Mouse (Mus musculus): ENCODE results near the gene Gabrb1.
"Not testable (repeated sequence)": the region's sequence is repeated elsewhere in the genome, so short reads cannot be mapped to it uniquely, and the experiment has no call there.

Gabrb1 gene

DNA sequence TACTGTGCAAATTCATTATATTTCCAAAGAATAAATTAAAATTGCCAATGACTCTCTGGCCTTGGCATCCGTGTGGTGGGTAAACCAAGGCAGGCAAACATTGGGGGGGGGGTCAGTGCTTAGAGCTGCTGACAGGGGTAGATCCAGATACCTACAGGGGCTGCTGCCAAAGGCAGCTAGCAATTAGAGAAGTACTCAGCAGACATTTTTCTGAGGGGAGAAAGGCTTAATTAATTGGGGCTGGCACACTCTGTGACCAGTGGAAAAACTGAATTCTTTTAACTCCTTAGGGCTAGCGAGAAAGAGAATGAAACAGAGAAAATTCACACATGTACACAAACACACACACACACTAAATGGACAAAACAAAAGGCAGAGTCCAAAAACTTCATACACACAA lies 388.3 kb downstream of the Gabrb1 start:
- DNase-seq, result no peak

DNA sequence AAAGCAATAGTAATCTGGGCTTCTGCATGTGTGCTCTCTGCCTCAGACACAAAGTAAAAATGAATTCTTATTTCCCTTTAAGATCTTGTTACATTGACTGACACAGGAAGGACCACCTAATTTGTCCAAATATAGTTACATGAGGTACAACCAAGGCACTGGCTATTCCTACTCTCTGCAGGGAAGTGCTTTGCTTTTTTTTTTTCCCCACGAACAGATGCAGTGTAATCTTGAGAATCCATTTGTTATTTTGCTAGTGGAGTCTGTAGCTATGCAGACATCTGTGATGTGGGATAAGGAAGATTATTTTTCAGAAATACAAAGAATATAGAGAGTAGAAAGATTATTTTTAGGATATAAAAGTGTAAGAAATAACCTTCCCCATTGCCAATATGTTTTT lies 406.2 kb downstream of the Gabrb1 start:
- DNase-seq, result no peak

GRCm38 (mm10) chr5:72068826-72069225 lies 410.9 kb downstream of the Gabrb1 start:
- no peak for DNase-seq

GRCm38 (mm10) chr5:72069398-72069797 lies 411.5 kb downstream of the Gabrb1 start:
- DNase-seq, result not testable (repeated sequence)

- DNase-seq, result no peak
Observed at GRCm38 (mm10) chr5:72076781-72077180, 418.9 kb downstream of the Gabrb1 start.

DNA sequence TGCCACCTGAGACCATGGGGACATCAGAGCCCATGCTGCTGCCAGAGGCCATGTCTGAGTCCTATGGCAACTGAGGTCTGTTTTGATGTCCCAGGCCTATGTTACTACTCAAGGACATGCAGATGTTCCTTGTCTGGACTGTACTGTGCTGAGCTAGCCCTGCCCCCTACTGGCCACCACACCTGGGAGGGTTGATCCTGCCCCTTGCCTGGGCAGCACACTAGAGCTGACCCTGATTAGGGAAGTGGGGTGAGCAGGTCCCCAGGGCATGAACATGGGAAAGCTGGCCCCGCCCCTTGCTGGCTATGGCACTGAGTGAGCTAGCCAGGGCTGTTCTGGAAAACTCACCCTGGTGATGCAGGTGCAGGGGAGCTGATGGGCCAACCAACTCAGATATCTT lies 428.6 kb downstream of the Gabrb1 start:
- peak in 1 of 2 experiments; percentile 1 for DNase-seq

- no peak for DNase-seq
Observed at GRCm38 (mm10) chr5:72094582-72094981, 436.7 kb downstream of the Gabrb1 start.

GRCm38 (mm10) chr5:72095015-72095414 lies 437.1 kb downstream of the Gabrb1 start:
- no peak for DNase-seq

- no peak for DNase-seq
Observed at GRCm38 (mm10) chr5:72104274-72104921, 446.5 kb downstream of the Gabrb1 start.

- DNase-seq, result no peak
Observed at GRCm38 (mm10) chr5:72122414-72123037, 464.6 kb downstream of the Gabrb1 start.

DNA sequence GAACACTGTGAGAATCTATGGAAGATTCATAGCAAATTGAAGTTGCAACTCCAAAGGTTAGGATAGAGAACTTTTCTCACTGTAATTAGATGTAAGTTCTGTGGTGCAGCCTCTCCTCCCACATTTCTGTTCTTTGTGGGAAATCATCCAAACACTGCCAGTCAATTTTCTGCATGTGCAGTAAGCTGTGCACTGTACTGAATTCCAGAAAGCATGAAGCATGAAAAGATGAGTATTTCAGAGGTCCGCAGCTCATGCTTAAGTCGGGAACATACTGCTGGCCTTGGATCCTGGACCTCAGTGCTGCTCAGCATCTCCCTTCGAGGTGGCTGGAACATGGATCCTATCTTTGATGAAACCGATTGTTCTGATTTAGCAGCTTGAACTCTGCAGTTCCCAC lies 468.8 kb downstream of the Gabrb1 start:
- no peak for DNase-seq

DNA sequence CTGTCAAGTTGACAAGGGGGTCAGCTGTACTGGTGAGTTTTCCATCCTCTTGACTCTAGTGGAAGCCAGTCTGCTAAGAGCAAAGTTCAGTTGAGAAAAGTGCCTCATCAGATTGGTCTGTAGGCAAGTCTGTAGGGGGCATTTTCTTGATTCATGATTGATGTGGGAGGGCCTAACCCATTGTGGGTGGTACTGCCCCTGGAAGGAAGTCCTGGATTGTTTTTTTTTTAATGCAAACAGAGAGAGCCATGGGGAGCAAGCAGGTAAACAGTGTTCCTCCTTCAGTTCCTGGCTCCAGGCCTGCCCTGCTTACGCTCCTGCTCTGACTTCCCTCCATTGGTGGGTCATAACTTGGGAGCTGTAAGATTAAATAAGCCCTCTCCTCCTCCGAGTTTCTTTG lies 476.0 kb downstream of the Gabrb1 start:
- no peak for DNase-seq

- DNase-seq, result no peak
Observed at GRCm38 (mm10) chr5:72138256-72138655, 480.3 kb downstream of the Gabrb1 start.

- DNase-seq, result no peak
Observed at GRCm38 (mm10) chr5:72139619-72140018, 481.7 kb downstream of the Gabrb1 start.

DNA sequence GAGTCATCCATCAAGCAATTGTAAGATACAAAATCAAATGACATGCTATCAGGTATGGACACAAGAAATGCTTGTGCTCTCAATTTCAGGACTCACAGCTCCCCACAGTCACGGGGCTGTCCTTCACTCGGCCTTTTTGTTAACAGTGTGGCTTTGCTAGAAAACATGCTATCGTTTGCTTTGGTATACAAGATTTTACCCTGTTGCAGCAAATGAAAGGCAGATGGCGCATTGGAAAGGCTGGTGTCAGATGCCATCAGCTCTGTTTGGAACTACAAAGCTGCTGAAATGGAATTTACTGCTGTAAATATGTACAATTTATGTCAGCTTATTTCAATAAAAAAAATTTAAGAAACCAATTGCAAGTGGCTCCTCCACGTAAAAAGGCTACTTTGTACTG lies 490.8 kb downstream of the Gabrb1 start:
- no peak for DNase-seq

DNA sequence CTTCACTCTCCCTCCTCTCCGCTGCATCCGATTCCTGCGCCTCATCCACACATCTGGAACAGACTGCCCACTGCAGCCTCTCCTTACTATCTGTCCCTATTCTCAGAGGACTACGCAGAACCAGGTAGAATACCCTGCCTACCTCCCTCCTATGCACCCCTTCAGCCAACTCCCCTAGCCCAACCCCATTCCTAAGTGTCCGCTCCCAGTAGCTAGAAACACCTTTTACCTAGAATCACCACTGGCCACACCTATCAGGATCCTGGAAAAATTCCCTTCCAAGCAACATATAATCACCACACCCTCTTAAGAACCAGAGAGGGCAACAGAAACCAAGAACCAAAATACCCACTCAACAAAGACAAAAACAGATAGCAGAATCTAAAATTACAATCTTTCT lies 493.0 kb downstream of the Gabrb1 start:
- no peak for DNase-seq

DNA sequence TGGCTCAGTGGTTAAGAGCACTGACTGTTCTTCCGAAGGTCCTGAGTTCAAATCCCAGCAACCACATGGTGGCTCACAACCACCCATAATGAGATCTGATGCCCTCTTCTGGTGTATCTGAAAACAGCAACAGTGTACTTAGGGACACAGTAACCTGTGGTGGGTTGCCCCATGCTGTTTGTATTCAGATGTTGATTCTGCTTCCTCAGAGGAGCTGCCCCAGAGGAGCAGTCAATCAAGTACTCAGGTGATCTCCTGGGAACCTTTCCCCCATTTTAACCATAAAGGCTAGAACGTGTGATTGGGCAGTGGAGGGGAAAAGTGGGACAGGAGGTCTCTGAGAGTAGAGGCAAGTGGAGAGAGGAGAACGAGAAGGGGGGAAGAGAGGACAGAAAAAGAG lies 497.8 kb downstream of the Gabrb1 start:
- not testable (repeated sequence) for DNase-seq

GRCm38 (mm10) chr5:72156598-72156997 lies 498.7 kb downstream of the Gabrb1 start:
- DNase-seq, result no peak

DNA sequence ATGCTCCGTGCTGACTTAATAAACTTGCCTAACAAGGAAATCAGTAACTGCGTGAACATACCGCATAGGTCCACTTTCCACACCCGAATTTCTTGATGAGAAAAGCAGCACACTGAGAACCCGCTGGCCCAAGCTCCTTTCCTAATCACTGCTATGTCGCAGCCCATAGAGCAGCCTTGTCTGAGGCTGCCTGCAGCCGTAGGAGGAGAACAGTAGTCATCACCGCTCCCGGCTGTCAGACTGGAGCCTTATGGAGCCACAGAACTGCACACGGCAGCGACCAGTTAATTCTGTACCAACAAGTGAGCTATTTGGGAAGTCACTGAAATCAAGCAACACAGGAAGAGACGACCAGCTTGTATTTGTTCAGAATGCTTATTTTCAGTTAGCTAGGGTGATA lies 500.8 kb downstream of the Gabrb1 start:
- DNase-seq, result no peak

- DNase-seq, result no peak
Observed at GRCm38 (mm10) chr5:72159537-72159936, 501.6 kb downstream of the Gabrb1 start.

GRCm38 (mm10) chr5:72160781-72161485 lies 503.0 kb downstream of the Gabrb1 start:
- DNase-seq, result no peak

GRCm38 (mm10) chr5:72162855-72163254 lies 504.9 kb downstream of the Gabrb1 start:
- no peak for DNase-seq

- DNase-seq, result no peak
Observed at GRCm38 (mm10) chr5:72164386-72164785, 506.5 kb downstream of the Gabrb1 start.

- peak; percentile 91 to 96 for DNase-seq
Observed at GRCm38 (mm10) chr5:72167594-72168284, 509.8 kb downstream of the Gabrb1 start, which contains the start of gene Commd8. Gene Commd8 (minus strand): TSS chr5:72168189.
